Mouse (Mus musculus): ENCODE data around the gene Gm20918. TPM values are rescaled to one million over a fixed set of nuclear protein-coding genes. Genes with fewer than 3 reads are reported as not detected.
"Not testable (repeated sequence)": the region's sequence is repeated elsewhere in the genome, so short reads cannot be mapped to it uniquely, and the experiment has no call there.

The Gm20918 gene
- polyA plus RNA-seq (2012; ENCODE audit: insufficient read depth, insufficient read length, missing spikeins): not detected in 2 replicates

- H3K4me1 ChIP-seq (ENCODE audit: control insufficient read depth, insufficient read depth, low read length); H3K27ac ChIP-seq (ENCODE audit: insufficient read depth, low read depth, low read length); H3K4me3 ChIP-seq (ENCODE audit: insufficient read depth, low read length): not testable (repeated sequence)
Measured at GRCm38 (mm10) chrY:5043637-5044036, at the start of gene Gm20918. Gene Gm20918, plus strand, starts transcription at chrY:5043937.

Other genes with a start within 250 kb of the Gm20918 start
- not detected in 2 replicates for gene Gm21820, start 205.5 kb downstream of the Gm20918 start, polyA plus RNA-seq (2012; ENCODE audit: insufficient read depth, insufficient read length, missing spikeins)